Mouse (Mus musculus): Measurements from ENCODE around the gene Arvcf.

Arvcf gene

GRCm38 (mm10) chr16:18353106-18353505 lies 5.1 kb downstream of the Arvcf start:
- DNase-seq (ENCODE audit: low read depth, low spot score): no peak

GRCm38 (mm10) chr16:18356961-18357360 lies 9.0 kb downstream of the Arvcf start:
- DNase-seq (ENCODE audit: low read depth, low spot score): no peak

GRCm38 (mm10) chr16:18357977-18358376 lies 10.0 kb downstream of the Arvcf start:
- no peak for DNase-seq (ENCODE audit: low read depth, low spot score)

- DNase-seq (ENCODE audit: low read depth, low spot score): no peak
Measured at GRCm38 (mm10) chr16:18360151-18360805, 12.3 kb downstream of the Arvcf start.

GRCm38 (mm10) chr16:18362948-18363347 lies 15.0 kb downstream of the Arvcf start:
- DNase-seq (ENCODE audit: low read depth, low spot score): no peak

GRCm38 (mm10) chr16:18366849-18367248 lies 18.9 kb downstream of the Arvcf start:
- DNase-seq (ENCODE audit: low read depth, low spot score): no peak

GRCm38 (mm10) chr16:18370197-18370596 lies 22.2 kb downstream of the Arvcf start:
- DNase-seq (ENCODE audit: low read depth, low spot score): no peak

- DNase-seq (ENCODE audit: low read depth, low spot score): no peak
Measured at GRCm38 (mm10) chr16:18373632-18374031, 25.6 kb downstream of the Arvcf start.

GRCm38 (mm10) chr16:18376297-18376954 lies 28.4 kb downstream of the Arvcf start:
- DNase-seq (ENCODE audit: low read depth, low spot score): no peak

- DNase-seq (ENCODE audit: low read depth, low spot score): peak; percentile 57
Measured at GRCm38 (mm10) chr16:18377203-18377602, 29.2 kb downstream of the Arvcf start.

- DNase-seq (ENCODE audit: low read depth, low spot score): no peak
Measured at GRCm38 (mm10) chr16:18378489-18378888, 30.5 kb downstream of the Arvcf start.

GRCm38 (mm10) chr16:18379338-18380001 lies 31.5 kb downstream of the Arvcf start:
- DNase-seq (ENCODE audit: low read depth, low spot score): no peak

GRCm38 (mm10) chr16:18380495-18381063 lies 32.6 kb downstream of the Arvcf start:
- no peak for DNase-seq (ENCODE audit: low read depth, low spot score)

- DNase-seq (ENCODE audit: low read depth, low spot score): no peak
Measured at GRCm38 (mm10) chr16:18381621-18382258, 33.8 kb downstream of the Arvcf start.

- DNase-seq (ENCODE audit: low read depth, low spot score): no peak
Measured at GRCm38 (mm10) chr16:18383045-18383726, 35.2 kb downstream of the Arvcf start.

- no peak for DNase-seq (ENCODE audit: low read depth, low spot score)
Measured at GRCm38 (mm10) chr16:18383756-18384155, 35.8 kb downstream of the Arvcf start.

- DNase-seq (ENCODE audit: low read depth, low spot score): no peak
Measured at GRCm38 (mm10) chr16:18384211-18384610, 36.2 kb downstream of the Arvcf start.

- no peak for DNase-seq (ENCODE audit: low read depth, low spot score)
Measured at GRCm38 (mm10) chr16:18384659-18385058, 36.7 kb downstream of the Arvcf start.

GRCm38 (mm10) chr16:18385411-18385810 lies 37.4 kb downstream of the Arvcf start:
- no peak for DNase-seq (ENCODE audit: low read depth, low spot score)

GRCm38 (mm10) chr16:18386451-18386850 lies 38.5 kb downstream of the Arvcf start:
- DNase-seq (ENCODE audit: low read depth, low spot score): no peak

- DNase-seq (ENCODE audit: low read depth, low spot score): no peak
Measured at GRCm38 (mm10) chr16:18386972-18387371, 39.0 kb downstream of the Arvcf start.

Measured in CD4-positive helper T cell, adult 2 months (primary cell).